Mouse (Mus musculus) adrenal gland, postnatal 0 days (tissue): ENCODE results near the gene Tmeff1. TPM values are rescaled to one million over a fixed set of nuclear protein-coding genes. Genes with fewer than 3 reads are reported as not detected.

Source experiments
- polyA plus RNA-seq: library from polyadenylated mRNA; unstranded; fragments of >200 nt; fragmentation: Nextera tagmentation; extraction: Ambion mirVana; gene quantifications from 2 replicates; pipeline ENCODE4 v1.2.1, GENCODE M21; 2015

The Tmeff1 gene
- 35.6 and 76.6 TPM in 2 replicates for polyA plus RNA-seq

DNA sequence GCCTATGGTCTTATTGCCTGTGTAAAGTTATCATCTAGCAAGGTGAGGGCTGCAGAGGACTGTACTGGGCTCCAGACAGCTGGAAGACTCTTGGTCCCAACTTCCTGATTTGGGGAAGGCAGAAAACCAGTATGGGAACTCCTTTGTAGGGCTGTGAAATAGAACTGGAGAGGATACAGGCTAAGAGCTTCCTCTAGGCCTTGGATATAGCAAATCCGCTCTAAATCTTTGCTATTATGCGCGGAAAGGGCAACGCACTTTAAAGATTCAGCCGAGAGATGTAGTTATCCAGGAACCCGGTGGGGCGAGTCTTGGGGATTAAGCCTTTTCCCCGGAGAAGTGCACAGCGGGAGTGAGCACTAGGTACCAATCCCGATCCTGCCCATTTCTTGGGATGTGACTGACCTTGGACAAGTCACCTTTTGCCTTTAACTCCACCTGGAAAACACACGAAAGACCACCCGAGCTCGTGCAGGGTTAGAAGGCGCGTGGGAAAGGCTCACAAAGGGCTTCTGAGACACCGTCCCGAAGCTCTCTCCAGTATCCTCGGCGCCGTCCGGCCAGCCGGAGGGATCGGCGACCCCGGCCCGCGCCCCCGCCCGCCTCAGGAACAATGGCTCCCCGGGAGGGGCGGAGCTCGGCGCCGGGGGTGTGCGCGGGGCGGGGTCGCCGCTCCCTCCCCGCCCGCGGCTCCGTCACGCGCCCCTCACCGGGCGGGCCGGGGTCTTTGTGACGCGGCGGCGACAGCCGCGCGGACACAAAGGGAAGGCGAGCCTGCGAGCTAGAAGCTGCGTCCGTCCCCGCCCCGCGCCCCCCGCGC, at the start of gene Tmeff1:
TSS of gene Tmeff1 (plus strand) at position 754 of the 820 bp plus-strand sequence.

DNA sequence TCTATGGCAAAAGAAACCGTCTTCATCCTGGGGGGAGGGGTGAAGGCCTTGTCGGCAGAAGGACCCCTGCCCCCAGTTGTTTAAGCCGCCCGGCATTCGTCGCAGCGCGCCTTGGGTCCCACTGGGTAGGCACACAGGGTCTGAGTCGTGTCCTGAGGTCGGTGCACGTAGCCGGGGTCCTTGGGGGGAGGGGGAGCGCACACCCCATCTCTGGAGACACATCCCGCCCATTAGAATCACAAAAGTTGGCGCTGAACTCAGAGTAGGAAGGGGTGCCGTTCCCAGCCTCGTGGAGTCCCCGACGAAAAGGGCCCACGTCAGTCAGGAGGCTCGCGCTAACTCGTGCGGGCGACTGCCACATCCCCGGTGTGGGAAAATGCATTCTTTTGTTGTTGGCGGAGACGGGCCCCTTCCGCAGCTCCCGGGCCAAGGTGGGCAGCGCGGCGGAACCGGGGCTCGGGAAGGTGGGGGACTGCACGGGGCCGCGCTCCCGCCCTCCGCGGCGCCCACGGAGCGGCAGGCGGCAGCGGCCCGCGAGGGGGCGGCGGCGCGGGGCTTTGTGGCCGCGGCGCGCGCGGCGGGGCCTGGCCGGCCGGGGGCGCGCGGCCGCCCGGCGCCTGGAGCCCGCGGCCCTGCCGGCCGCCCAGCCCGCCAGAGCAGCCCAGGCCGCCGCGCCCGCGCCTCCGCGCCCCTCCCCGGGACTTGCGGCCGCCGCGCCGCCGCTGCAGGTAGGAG, 45.0 kb upstream of the Tmeff1 start, which contains the start of gene Msantd3:
TSS of gene Msantd3 (plus strand) at position 95 of the 735 bp plus-strand sequence.

DNA sequence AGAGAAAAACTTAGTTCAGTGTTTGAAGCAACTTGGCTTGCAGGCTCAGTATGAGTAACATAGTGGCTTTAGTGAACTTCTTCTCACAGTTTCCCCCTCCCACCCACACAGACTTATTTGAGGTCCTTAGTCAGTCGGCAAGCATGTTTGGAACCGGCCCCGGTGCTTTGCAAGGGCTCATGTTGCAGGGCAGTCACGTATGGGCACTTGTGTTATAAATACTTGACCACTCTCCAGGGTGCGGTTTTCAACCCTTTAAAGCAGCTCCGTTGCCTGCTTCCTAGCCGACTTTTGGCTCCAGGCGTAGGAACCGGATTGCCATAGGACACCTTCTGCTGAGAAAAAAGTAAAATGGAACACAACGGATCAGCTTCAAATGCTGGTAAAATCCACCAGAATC, 78.3 kb downstream of the Tmeff1 start, which contains the start of gene Cavin4:
TSS of gene Cavin4 (plus strand) at position 244 of the 400 bp plus-strand sequence.

Other genes starting within 250 kb of the Tmeff1 start
- gene Tex10, start 111.7 kb upstream of the Tmeff1 start, polyA plus RNA-seq, result 23.5 and 33.1 TPM in 2 replicates
- 19.2 and 19.8 TPM in 2 replicates for gene Msantd3, start 45.2 kb upstream of the Tmeff1 start, polyA plus RNA-seq
- gene Cavin4, start 78.3 kb downstream of the Tmeff1 start, polyA plus RNA-seq, result 0.46 and 0.92 TPM in 2 replicates